Mouse (Mus musculus): ENCODE results near the gene Bmp6. TPM values are rescaled to one million over a fixed set of nuclear protein-coding genes. Genes with fewer than 3 reads are reported as not detected.
A peak's percentile ranks its signal among the peaks of the same experiment; 100 is the strongest.

Gene Bmp6
- polyA plus RNA-seq, 1 experiment from 2014 or later = 3.1 TPM

DNA sequence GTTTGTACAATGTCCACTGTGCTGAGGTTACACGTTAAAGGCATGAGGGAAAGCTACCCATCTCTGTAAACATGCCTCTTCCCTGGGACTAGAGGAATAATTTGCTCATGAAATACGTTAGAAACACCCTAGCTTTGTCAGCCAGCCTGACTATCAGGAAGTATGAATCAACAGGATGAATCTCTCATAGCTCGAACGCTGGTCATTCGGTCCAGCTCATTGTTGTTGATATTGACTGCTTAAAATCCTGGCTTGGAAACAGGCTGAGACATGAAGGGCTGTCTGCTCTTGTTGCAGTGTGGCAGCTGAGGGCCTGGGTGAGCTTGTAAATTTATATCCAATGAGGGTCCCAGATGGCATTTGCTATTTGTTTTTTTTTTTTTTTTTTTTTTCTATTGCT is 4.9 kb downstream of the Bmp6 start:
- H3K27me3 ChIP-seq (replicated peaks; ENCODE audit: control insufficient read depth, insufficient read depth, low read length) = peaks cover 16% of the 10 kb centered on the region
- no peak overlapping the region for H3K9ac ChIP-seq (ENCODE audit: low read depth, low read length)
- no peaks in the 10 kb centered on the region for H3K36me3 ChIP-seq (ENCODE audit: control insufficient read depth, insufficient read depth, low read length)
- no peak for ATAC-seq
- H3K4me3 ChIP-seq (ENCODE audit: low read length) = no peak overlapping the region
- WGBS = 75% methylated on average over 5 of the region's 5 CpGs
- H3K4me1 ChIP-seq (ENCODE audit: control insufficient read depth, insufficient read depth, low read depth, low read length) = peaks cover 23% of the 10 kb centered on the region
- H3K9me3 ChIP-seq (ENCODE audit: control insufficient read depth, low read length) = no peaks in the 10 kb centered on the region
- H3K4me2 ChIP-seq (ENCODE audit: low read length) = no peak overlapping the region
- H3K27ac ChIP-seq (ENCODE audit: low read depth, low read length) = no peak overlapping the region

DNA sequence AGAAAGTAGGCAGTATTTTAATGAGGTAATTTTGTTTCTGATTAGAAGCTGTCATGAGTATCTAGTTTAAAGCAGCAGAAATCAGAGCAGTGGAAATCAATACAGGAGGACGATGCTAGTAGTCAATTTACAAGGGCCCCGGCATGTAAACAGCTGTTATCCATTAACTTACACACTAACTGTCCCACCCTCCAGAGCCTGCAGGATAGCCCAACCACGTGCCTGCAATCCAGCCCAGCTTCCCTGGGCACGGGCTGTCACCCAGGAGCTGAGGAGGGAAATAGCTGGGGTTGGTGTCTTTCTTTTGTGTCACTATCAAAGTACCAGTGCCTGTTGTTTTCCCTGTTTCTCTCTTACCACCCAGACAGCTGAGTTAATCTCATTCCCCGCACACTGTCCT is 7.1 kb downstream of the Bmp6 start:
- H3K4me3 ChIP-seq (ENCODE audit: low read length) = no peak overlapping the region
- no peak overlapping the region for H3K9ac ChIP-seq (ENCODE audit: low read depth, low read length)
- no peak overlapping the region for H3K4me2 ChIP-seq (ENCODE audit: low read length)
- no peaks in the 10 kb centered on the region for H3K36me3 ChIP-seq (ENCODE audit: control insufficient read depth, insufficient read depth, low read length)
- peaks cover 5% of the 10 kb centered on the region for H3K27me3 ChIP-seq (replicated peaks; ENCODE audit: control insufficient read depth, insufficient read depth, low read length)
- H3K4me1 ChIP-seq (ENCODE audit: control insufficient read depth, insufficient read depth, low read depth, low read length) = peaks cover 5% of the 10 kb centered on the region
- H3K27ac ChIP-seq (ENCODE audit: low read depth, low read length) = no peak overlapping the region
- WGBS = 21% methylated on average over 5 of the region's 5 CpGs
- ATAC-seq = no peak
- no peaks in the 10 kb centered on the region for H3K9me3 ChIP-seq (ENCODE audit: control insufficient read depth, low read length)

DNA sequence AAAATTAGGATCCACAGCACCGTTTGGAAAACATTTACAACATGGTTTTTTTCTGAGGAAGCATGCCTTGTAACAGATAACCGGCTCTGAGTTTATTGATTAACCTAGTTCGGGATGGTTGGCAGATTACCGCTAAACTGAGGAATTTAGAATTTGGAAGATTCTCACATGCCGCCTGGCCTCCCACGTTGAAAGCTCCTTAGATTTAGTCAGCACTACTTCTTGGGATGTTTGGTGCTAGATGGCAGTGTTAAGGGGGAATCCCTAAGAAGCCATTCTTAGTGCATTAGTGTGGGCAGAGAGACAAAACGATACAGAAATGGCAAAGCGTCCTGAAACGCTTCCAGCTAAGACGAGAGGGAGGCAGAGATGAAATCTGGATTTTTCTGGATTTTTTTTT is 8.1 kb downstream of the Bmp6 start:
- 63% methylated on average over 10 of the region's 10 CpGs for WGBS
- no peaks in the 10 kb centered on the region for H3K9me3 ChIP-seq (ENCODE audit: control insufficient read depth, low read length)
- no peaks in the 10 kb centered on the region; the same call in 1 of the 2 replicates for H3K27me3 ChIP-seq (replicated peaks; ENCODE audit: control insufficient read depth, insufficient read depth, low read length)
- no peak overlapping the region for H3K9ac ChIP-seq (ENCODE audit: low read depth, low read length)
- no peak overlapping the region for H3K4me2 ChIP-seq (ENCODE audit: low read length)
- no peaks in the 10 kb centered on the region for H3K36me3 ChIP-seq (ENCODE audit: control insufficient read depth, insufficient read depth, low read length)
- ATAC-seq = no peak
- H3K4me1 ChIP-seq (ENCODE audit: control insufficient read depth, insufficient read depth, low read depth, low read length) = no peaks in the 10 kb centered on the region
- no peak overlapping the region for H3K4me3 ChIP-seq (ENCODE audit: low read length)
- no peak overlapping the region for H3K27ac ChIP-seq (ENCODE audit: low read depth, low read length)

DNA sequence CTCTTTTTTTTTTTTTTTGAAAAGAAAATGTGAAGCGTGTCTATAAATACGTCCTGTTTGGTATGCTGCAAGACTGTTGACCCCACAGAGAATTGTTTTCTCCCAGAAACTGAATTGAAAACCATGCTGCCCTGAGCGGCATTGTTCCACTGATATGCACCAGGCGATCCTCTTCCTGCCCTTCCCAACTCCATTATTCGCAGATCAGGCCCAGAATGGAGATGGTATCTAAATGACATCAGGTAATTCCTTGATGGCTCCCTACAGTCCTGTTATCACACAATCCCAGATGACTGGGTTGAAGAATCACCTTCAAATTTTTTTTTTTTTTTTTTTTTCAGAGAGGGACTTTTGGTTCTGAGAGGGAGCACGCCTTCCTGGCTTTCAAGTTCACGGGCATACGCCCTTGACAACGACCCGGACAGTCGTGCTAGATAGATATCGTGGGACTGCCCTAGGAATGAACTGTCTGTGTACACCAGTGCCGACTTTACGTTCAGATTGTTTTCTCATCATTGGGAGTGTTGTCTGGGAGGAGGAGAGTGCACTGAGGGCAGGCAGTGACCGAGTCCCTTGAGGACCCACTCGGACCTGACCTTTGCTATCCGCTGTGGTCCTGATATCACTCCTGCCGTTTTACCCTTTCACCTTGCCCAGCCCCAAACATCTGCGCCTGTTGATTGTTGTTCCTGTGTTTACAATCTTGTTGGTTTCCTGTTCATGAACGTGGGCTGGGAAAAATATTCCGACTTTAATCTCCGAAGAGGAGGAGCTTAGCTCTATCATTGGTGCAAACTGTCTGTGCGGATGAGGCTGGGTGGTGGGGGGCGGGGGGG is 8.7 kb downstream of the Bmp6 start:
- Histone ChIP-seq H3K4me1 (ENCODE audit: control insufficient read depth, insufficient read depth, low read depth, low read length) (no peaks in the 10 kb centered on the region), H3K4me2 (ENCODE audit: low read length) (peak overlapping the region; percentile 15; the same call in 1 of the 2 replicates), H3K27ac (ENCODE audit: low read depth, low read length) (no peak overlapping the region), H3K27me3 (replicated peaks; ENCODE audit: control insufficient read depth, insufficient read depth, low read length) (no peaks in the 10 kb centered on the region), H3K4me3 (ENCODE audit: low read length) (no peak overlapping the region), H3K9ac (ENCODE audit: low read depth, low read length) (no peak overlapping the region), H3K9me3 (ENCODE audit: control insufficient read depth, low read length) (no peaks in the 10 kb centered on the region), H3K36me3 (ENCODE audit: control insufficient read depth, insufficient read depth, low read length) (no peaks in the 10 kb centered on the region)
- WGBS = 63% methylated on average over 24 of the region's 24 CpGs
- ATAC-seq = no peak

DNA sequence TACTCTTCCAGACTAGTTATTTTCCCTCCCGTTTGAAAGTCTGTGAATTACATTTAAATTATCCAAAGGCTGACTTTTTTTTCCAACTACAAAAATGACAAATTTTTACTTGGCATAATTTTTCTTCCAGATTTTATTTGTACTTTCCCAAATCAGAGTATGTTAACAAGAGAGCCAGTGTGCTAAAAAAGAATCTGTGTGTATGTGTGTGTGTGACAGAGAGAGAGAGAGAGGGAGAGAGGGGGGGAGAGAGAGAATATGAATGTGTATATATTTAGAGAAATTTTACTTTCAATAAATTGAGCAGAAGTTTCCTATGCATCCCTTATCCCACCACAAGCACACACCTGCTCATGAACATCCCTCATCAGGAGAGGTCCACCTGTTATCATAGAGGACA is 9.4 kb downstream of the Bmp6 start:
- H3K9me3 ChIP-seq (ENCODE audit: control insufficient read depth, low read length) = no peaks in the 10 kb centered on the region
- no peak overlapping the region for H3K4me3 ChIP-seq (ENCODE audit: low read length)
- H3K9ac ChIP-seq (ENCODE audit: low read depth, low read length) = no peak overlapping the region
- WGBS = 67% methylated on average over 1 of the region's 1 CpGs
- H3K27ac ChIP-seq (ENCODE audit: low read depth, low read length) = no peak overlapping the region
- no peaks in the 10 kb centered on the region for H3K4me1 ChIP-seq (ENCODE audit: control insufficient read depth, insufficient read depth, low read depth, low read length)
- no peaks in the 10 kb centered on the region for H3K36me3 ChIP-seq (ENCODE audit: control insufficient read depth, insufficient read depth, low read length)
- H3K4me2 ChIP-seq (ENCODE audit: low read length) = no peak overlapping the region
- ATAC-seq = no peak
- H3K27me3 ChIP-seq (replicated peaks; ENCODE audit: control insufficient read depth, insufficient read depth, low read length) = no peaks in the 10 kb centered on the region

DNA sequence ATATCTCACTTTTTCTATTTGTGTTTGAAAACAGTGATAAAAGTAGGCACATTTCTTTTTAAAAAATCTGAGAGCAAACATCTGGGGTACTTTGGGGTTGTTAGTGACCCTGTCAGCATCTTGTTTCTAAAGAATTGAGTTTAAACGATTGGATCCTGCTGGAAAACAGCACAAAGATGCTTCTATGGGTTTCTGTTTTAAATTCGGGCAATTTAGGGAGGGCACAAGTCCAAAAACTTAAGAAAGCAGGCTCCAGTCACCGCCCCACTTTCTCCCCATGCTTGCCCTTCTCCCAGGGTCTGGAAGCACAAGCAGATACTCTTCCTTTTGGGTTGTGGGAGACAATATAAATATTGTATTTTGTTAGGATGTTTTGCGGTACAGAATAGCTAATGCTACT is 14.1 kb downstream of the Bmp6 start:
- no peak overlapping the region for H3K4me3 ChIP-seq (ENCODE audit: low read length)
- ATAC-seq = no peak
- 73% methylated on average over 4 of the region's 4 CpGs for WGBS
- H3K4me1 ChIP-seq (ENCODE audit: control insufficient read depth, insufficient read depth, low read depth, low read length) = no peaks in the 10 kb centered on the region
- H3K4me2 ChIP-seq (ENCODE audit: low read length) = no peak overlapping the region
- H3K36me3 ChIP-seq (ENCODE audit: control insufficient read depth, insufficient read depth, low read length) = no peaks in the 10 kb centered on the region
- no peak overlapping the region for H3K27ac ChIP-seq (ENCODE audit: low read depth, low read length)
- no peaks in the 10 kb centered on the region for H3K27me3 ChIP-seq (replicated peaks; ENCODE audit: control insufficient read depth, insufficient read depth, low read length)
- H3K9ac ChIP-seq (ENCODE audit: low read depth, low read length) = no peak overlapping the region
- no peaks in the 10 kb centered on the region for H3K9me3 ChIP-seq (ENCODE audit: control insufficient read depth, low read length)

DNA sequence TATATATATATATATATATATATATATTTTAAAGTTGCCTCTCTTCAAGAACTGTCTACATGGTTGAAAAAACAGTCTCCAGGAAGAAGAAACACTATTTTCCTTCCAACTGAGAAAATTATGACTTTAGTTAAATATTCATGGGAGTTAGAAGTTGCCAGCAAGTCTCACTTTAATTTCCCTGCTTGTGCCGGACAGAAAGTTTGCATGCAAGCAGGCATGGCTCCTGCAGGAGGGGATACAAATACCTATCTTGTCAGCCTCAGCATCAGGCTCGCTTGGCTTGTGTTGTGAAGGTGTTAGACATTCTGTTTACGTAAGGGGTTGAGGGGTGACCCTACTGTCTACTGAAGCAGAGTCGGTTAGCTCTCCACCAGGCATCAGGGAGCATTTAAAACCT is 17.8 kb downstream of the Bmp6 start:
- WGBS = 88% methylated on average over 4 of the region's 4 CpGs
- H3K4me3 ChIP-seq (ENCODE audit: low read length) = no peak overlapping the region
- H3K9ac ChIP-seq (ENCODE audit: low read depth, low read length) = no peak overlapping the region
- no peak overlapping the region for H3K4me2 ChIP-seq (ENCODE audit: low read length)
- H3K4me1 ChIP-seq (ENCODE audit: control insufficient read depth, insufficient read depth, low read depth, low read length) = no peaks in the 10 kb centered on the region
- H3K27me3 ChIP-seq (replicated peaks; ENCODE audit: control insufficient read depth, insufficient read depth, low read length) = no peaks in the 10 kb centered on the region
- no peak overlapping the region for H3K27ac ChIP-seq (ENCODE audit: low read depth, low read length)
- ATAC-seq = no peak
- no peaks in the 10 kb centered on the region for H3K36me3 ChIP-seq (ENCODE audit: control insufficient read depth, insufficient read depth, low read length)
- no peaks in the 10 kb centered on the region for H3K9me3 ChIP-seq (ENCODE audit: control insufficient read depth, low read length)

DNA sequence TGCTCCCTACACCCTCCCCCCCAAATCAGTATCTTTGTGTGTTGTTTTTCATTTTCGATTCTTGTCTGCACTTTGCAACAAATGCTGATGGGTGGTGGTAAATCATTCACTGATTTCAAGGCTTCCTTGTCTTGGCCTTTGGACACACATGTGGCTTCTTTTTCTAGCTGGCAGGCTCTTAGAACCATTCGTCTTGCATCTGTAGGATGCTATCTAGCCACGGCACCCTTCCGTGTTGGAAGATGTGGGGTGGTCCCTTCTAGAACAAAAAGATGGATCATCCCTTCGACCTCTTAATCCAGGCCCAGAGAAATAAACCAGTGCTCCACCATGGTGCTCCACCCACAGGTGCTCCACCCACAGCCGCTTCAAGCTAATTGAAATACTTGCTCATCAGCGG is 19.0 kb downstream of the Bmp6 start:
- Histone ChIP-seq H3K4me3 (ENCODE audit: low read length) (no peak overlapping the region), H3K9ac (ENCODE audit: low read depth, low read length) (no peak overlapping the region), H3K27ac (ENCODE audit: low read depth, low read length) (no peak overlapping the region), H3K9me3 (ENCODE audit: control insufficient read depth, low read length) (no peaks in the 10 kb centered on the region), H3K36me3 (ENCODE audit: control insufficient read depth, insufficient read depth, low read length) (no peaks in the 10 kb centered on the region), H3K27me3 (replicated peaks; ENCODE audit: control insufficient read depth, insufficient read depth, low read length) (no peaks in the 10 kb centered on the region), H3K4me2 (ENCODE audit: low read length) (no peak overlapping the region), H3K4me1 (ENCODE audit: control insufficient read depth, insufficient read depth, low read depth, low read length) (no peaks in the 10 kb centered on the region)
- no peak for ATAC-seq
- WGBS = 82% methylated on average over 7 of the region's 7 CpGs

DNA sequence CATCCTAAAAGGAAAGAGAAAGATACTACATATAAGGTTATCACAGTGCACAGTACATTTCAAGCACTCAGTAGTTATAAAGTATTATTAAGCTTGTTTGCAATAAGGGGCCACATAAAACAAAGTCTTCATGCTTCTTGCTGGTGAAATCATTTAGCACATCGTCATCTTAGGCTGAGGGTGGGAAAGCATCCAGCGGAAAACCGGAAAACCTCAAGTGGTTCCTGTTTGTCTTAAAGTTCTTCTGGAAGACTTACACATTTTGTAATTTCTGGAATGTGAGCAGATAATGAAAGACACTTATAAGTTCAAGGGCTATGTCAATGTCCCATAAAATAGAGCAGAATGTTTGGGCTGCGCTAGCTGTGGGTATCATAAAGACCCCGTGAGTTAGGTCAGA is 24.7 kb downstream of the Bmp6 start:
- Histone ChIP-seq H3K27ac (ENCODE audit: low read depth, low read length) (no peak overlapping the region), H3K27me3 (replicated peaks; ENCODE audit: control insufficient read depth, insufficient read depth, low read length) (no peaks in the 10 kb centered on the region), H3K9me3 (ENCODE audit: control insufficient read depth, low read length) (no peaks in the 10 kb centered on the region), H3K9ac (ENCODE audit: low read depth, low read length) (no peak overlapping the region), H3K4me1 (ENCODE audit: control insufficient read depth, insufficient read depth, low read depth, low read length) (no peaks in the 10 kb centered on the region), H3K4me3 (ENCODE audit: low read length) (no peak overlapping the region), H3K4me2 (ENCODE audit: low read length) (no peak overlapping the region), H3K36me3 (ENCODE audit: control insufficient read depth, insufficient read depth, low read length) (no peaks in the 10 kb centered on the region)
- 89% methylated on average over 5 of the region's 5 CpGs for WGBS
- ATAC-seq = no peak
